Mouse (Mus musculus): ENCODE measurements around the gene Pagr1b. TPM values are rescaled to one million over a fixed set of nuclear protein-coding genes. Genes with fewer than 3 reads are reported as not detected.

The Pagr1b gene
- polyA plus RNA-seq, 1 experiment from 2014 or later, result not detected

DNA sequence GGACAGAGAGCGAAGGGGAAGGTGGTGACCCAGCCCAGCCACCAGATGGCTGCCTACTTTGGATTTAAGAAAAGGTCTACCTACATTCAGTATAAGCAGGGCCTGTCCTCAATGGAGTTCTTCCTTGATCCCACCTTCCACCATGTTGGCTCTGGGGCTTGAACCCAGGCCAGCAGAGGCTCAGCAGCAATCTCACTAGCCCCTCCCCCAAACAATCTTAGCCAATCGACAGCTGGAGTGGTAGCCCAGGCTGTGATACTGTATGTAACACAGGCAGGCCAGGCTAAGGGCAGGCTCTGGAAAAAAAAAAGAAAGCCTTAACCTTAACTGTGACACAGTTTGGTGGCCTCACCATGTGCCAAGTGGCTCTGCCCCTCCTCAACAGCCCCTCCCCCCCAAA lies 4.6 kb downstream of the Pagr1b start:
- Histone ChIP-seq H3K27me3 (ENCODE audit: control insufficient read depth, insufficient read depth, low read length) (no peaks in the 10 kb centered on the region), H3K9ac (ENCODE audit: low read length) (no peak overlapping the region), H3K4me2 (ENCODE audit: low read depth, low read length, severe bottlenecking) (no peak overlapping the region), H3K27ac (ENCODE audit: low read depth, low read length) (no peak overlapping the region), H3K9me3 (ENCODE audit: control insufficient read depth, low read length) (no peaks in the 10 kb centered on the region), H3K4me1 (replicated peaks; ENCODE audit: control insufficient read depth, insufficient read depth, low read length) (peaks cover 6% of the 10 kb centered on the region), H3K36me3 (ENCODE audit: control insufficient read depth, insufficient read depth, low read length) (peaks cover 2% of the 10 kb centered on the region), H3K4me3 (ENCODE audit: low read depth, low read length) (no peak overlapping the region)
- WGBS, result 60% methylated on average over 2 of the region's 2 CpGs
- DNase-seq (ENCODE audit: low spot score), result no peak
- ATAC-seq (replicated peaks; ENCODE audit: low FRiP score), result no peak

GRCm38 (mm10) chr7:127011051-127011450 lies 5.2 kb downstream of the Pagr1b start:
- Histone ChIP-seq H3K9ac (ENCODE audit: low read length) (no peak overlapping the region), H3K4me3 (ENCODE audit: low read depth, low read length) (no peak overlapping the region), H3K36me3 (ENCODE audit: control insufficient read depth, insufficient read depth, low read length) (peaks cover 2% of the 10 kb centered on the region), H3K27me3 (ENCODE audit: control insufficient read depth, insufficient read depth, low read length) (no peaks in the 10 kb centered on the region), H3K4me2 (ENCODE audit: low read depth, low read length, severe bottlenecking) (no peak overlapping the region), H3K4me1 (replicated peaks; ENCODE audit: control insufficient read depth, insufficient read depth, low read length) (peaks cover 6% of the 10 kb centered on the region), H3K27ac (ENCODE audit: low read depth, low read length) (no peak overlapping the region), H3K9me3 (ENCODE audit: control insufficient read depth, low read length) (no peaks in the 10 kb centered on the region)
- ATAC-seq (replicated peaks; ENCODE audit: low FRiP score) (no peak), DNase-seq (ENCODE audit: low spot score) (no peak)
- WGBS, result 97% methylated on average over 2 of the region's 2 CpGs

DNA sequence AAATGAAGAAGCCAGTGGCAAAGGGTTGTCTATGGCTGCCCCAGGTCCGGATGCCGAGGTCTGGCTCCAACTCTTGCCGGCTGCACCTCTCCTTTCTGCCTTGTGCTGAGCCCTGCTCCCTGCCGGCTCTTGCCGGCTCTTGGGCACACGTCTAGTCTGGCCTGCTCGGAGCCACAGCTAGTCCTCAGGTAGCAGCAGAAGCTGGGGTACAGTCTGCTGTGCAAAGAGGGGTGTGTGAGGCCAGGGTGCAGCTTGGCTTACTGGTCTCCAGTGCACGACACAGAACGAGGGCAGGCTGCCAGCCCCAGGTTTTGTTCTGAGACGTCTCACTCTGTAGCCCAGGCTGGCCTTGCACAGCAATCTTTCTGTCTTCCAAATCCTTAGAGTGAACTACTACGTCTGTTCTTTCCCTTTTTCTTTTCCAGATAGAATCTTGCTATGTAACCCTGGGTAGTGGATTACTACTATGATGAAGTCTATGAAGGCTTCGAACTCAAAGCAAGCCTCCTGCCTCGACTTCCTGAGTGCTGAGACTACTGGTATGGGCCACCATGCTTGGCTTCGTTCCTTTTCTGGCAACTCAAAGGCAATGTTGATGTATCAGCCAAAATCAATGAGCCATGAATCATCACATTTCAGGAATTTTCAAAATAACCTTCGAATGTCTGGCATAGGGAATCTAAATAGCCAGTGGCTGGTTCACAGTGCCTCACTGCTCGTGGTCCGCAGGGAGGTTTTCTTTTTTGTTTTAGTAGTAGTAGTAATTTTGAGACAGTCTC lies 6.8 kb downstream of the Pagr1b start:
- no peak for ATAC-seq (replicated peaks; ENCODE audit: low FRiP score)
- no peak overlapping the region for H3K27ac ChIP-seq (ENCODE audit: low read depth, low read length)

GRCm38 (mm10) chr7:127008239-127009019 lies 7.9 kb downstream of the Pagr1b start:
- DNase-seq (ENCODE audit: low spot score) (no peak), ATAC-seq (replicated peaks; ENCODE audit: low FRiP score) (peak; percentile 51; the same call in 1 of the 2 replicates)
- H3K4me1 ChIP-seq (replicated peaks; ENCODE audit: control insufficient read depth, insufficient read depth, low read length), result no peaks in the 10 kb centered on the region
- H3K36me3 ChIP-seq (ENCODE audit: control insufficient read depth, insufficient read depth, low read length), result peaks cover under 1% of the 10 kb centered on the region; the same call in 1 of the 2 replicates
- no peak overlapping the region for H3K4me2 ChIP-seq (ENCODE audit: low read depth, low read length, severe bottlenecking)
- no peaks in the 10 kb centered on the region for H3K27me3 ChIP-seq (ENCODE audit: control insufficient read depth, insufficient read depth, low read length)
- H3K9me3 ChIP-seq (ENCODE audit: control insufficient read depth, low read length), result no peaks in the 10 kb centered on the region
- H3K4me3 ChIP-seq (ENCODE audit: low read depth, low read length), result no peak overlapping the region
- peak overlapping the region; percentile 8; the same call in 1 of the 2 replicates for H3K9ac ChIP-seq (ENCODE audit: low read length)
- peak overlapping the region; percentile 4; the same call in 1 of the 2 replicates for H3K27ac ChIP-seq (ENCODE audit: low read depth, low read length)
- 78% methylated on average over 9 of the region's 9 CpGs for WGBS

More for the DNA sequence above, 6.8 kb downstream of the Pagr1b start:
- no peaks in the 10 kb centered on the region for H3K4me1 ChIP-seq (replicated peaks; ENCODE audit: control insufficient read depth, insufficient read depth, low read length)
- H3K9ac ChIP-seq (ENCODE audit: low read length), result no peak overlapping the region
- H3K9me3 ChIP-seq (ENCODE audit: control insufficient read depth, low read length), result no peaks in the 10 kb centered on the region
- 88% methylated on average over 17 of the region's 17 CpGs for WGBS
- H3K27me3 ChIP-seq (ENCODE audit: control insufficient read depth, insufficient read depth, low read length), result no peaks in the 10 kb centered on the region
- H3K4me2 ChIP-seq (ENCODE audit: low read depth, low read length, severe bottlenecking), result no peak overlapping the region
- H3K4me3 ChIP-seq (ENCODE audit: low read depth, low read length), result no peak overlapping the region
- no peak for DNase-seq (ENCODE audit: low spot score)
- H3K36me3 ChIP-seq (ENCODE audit: control insufficient read depth, insufficient read depth, low read length), result peaks cover 2% of the 10 kb centered on the region

DNA sequence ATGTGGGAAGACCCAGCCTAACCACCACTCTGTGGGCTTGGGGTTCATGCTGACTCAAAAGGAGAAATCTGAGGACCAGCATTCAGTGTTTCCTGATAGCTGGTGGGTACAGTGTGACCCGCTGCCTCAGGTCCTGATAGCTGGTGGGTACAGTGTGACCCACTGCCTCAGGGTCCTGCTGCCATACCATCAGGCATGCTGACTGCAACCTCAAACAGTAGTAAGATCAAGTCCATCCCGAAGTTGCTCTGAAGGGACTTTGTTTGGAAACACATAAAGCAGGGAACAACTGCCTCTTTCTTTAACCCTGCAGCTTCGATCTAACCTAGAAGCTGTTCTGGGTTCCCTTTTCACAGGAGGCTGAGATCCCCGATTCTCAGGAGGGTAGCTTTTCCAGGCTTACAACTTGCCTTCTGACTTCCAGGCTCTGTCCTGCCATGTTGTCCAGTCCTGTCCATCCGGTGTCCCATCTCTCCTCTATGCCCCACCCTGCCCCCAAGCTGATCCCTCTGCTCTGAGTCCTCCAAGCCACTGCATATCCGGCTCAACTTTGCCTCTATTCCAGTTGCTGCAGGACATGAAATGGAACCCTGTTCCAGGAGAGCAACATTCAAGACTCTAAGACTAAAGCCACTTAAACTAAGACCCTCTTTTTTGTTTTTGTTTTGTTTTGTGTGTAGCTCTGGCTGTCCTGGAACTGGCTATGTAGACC lies 8.8 kb downstream of the Pagr1b start:
- H3K27me3 ChIP-seq (ENCODE audit: control insufficient read depth, insufficient read depth, low read length), result no peaks in the 10 kb centered on the region
- no peak overlapping the region for H3K4me3 ChIP-seq (ENCODE audit: low read depth, low read length)
- H3K9ac ChIP-seq (ENCODE audit: low read length), result no peak overlapping the region
- no peaks in the 10 kb centered on the region for H3K4me1 ChIP-seq (replicated peaks; ENCODE audit: control insufficient read depth, insufficient read depth, low read length)
- H3K9me3 ChIP-seq (ENCODE audit: control insufficient read depth, low read length), result no peaks in the 10 kb centered on the region
- no peak overlapping the region for H3K27ac ChIP-seq (ENCODE audit: low read depth, low read length)
- H3K36me3 ChIP-seq (ENCODE audit: control insufficient read depth, insufficient read depth, low read length), result no peaks in the 10 kb centered on the region
- WGBS, result 86% methylated on average over 6 of the region's 6 CpGs
- ATAC-seq (replicated peaks; ENCODE audit: low FRiP score), result no peak
- no peak overlapping the region for H3K4me2 ChIP-seq (ENCODE audit: low read depth, low read length, severe bottlenecking)
- DNase-seq (ENCODE audit: low spot score), result no peak

GRCm38 (mm10) chr7:127004122-127004875 lies 12.0 kb downstream of the Pagr1b start:
- H3K4me2 ChIP-seq (ENCODE audit: low read depth, low read length, severe bottlenecking), result no peak overlapping the region
- H3K36me3 ChIP-seq (ENCODE audit: control insufficient read depth, insufficient read depth, low read length), result no peaks in the 10 kb centered on the region
- H3K9ac ChIP-seq (ENCODE audit: low read length), result no peak overlapping the region
- no peak overlapping the region for H3K27ac ChIP-seq (ENCODE audit: low read depth, low read length)
- no peak overlapping the region for H3K4me3 ChIP-seq (ENCODE audit: low read depth, low read length)
- no peak for ATAC-seq (replicated peaks; ENCODE audit: low FRiP score)
- H3K9me3 ChIP-seq (ENCODE audit: control insufficient read depth, low read length), result no peaks in the 10 kb centered on the region
- DNase-seq (ENCODE audit: low spot score), result no peak
- no peaks in the 10 kb centered on the region for H3K4me1 ChIP-seq (replicated peaks; ENCODE audit: control insufficient read depth, insufficient read depth, low read length)
- 86% methylated on average over 4 of the region's 4 CpGs for WGBS
- H3K27me3 ChIP-seq (ENCODE audit: control insufficient read depth, insufficient read depth, low read length), result no peaks in the 10 kb centered on the region

GRCm38 (mm10) chr7:127003620-127004019 lies 12.7 kb downstream of the Pagr1b start:
- no peak overlapping the region for H3K9ac ChIP-seq (ENCODE audit: low read length)
- no peak overlapping the region for H3K4me3 ChIP-seq (ENCODE audit: low read depth, low read length)
- H3K4me2 ChIP-seq (ENCODE audit: low read depth, low read length, severe bottlenecking), result no peak overlapping the region
- H3K36me3 ChIP-seq (ENCODE audit: control insufficient read depth, insufficient read depth, low read length), result no peaks in the 10 kb centered on the region
- WGBS, result 91% methylated on average over 5 of the region's 5 CpGs
- no peaks in the 10 kb centered on the region for H3K9me3 ChIP-seq (ENCODE audit: control insufficient read depth, low read length)
- no peaks in the 10 kb centered on the region for H3K27me3 ChIP-seq (ENCODE audit: control insufficient read depth, insufficient read depth, low read length)
- no peak for ATAC-seq (replicated peaks; ENCODE audit: low FRiP score)
- H3K27ac ChIP-seq (ENCODE audit: low read depth, low read length), result no peak overlapping the region
- no peaks in the 10 kb centered on the region for H3K4me1 ChIP-seq (replicated peaks; ENCODE audit: control insufficient read depth, insufficient read depth, low read length)
- DNase-seq (ENCODE audit: low spot score), result no peak

- Histone ChIP-seq H3K4me2 (ENCODE audit: low read depth, low read length, severe bottlenecking) (no peak overlapping the region), H3K27ac (ENCODE audit: low read depth, low read length) (no peak overlapping the region), H3K9me3 (ENCODE audit: control insufficient read depth, low read length) (no peaks in the 10 kb centered on the region), H3K4me3 (ENCODE audit: low read depth, low read length) (no peak overlapping the region), H3K27me3 (ENCODE audit: control insufficient read depth, insufficient read depth, low read length) (no peaks in the 10 kb centered on the region), H3K9ac (ENCODE audit: low read length) (no peak overlapping the region), H3K36me3 (ENCODE audit: control insufficient read depth, insufficient read depth, low read length) (no peaks in the 10 kb centered on the region), H3K4me1 (replicated peaks; ENCODE audit: control insufficient read depth, insufficient read depth, low read length) (no peaks in the 10 kb centered on the region)
- ATAC-seq (replicated peaks; ENCODE audit: low FRiP score), result no peak
- DNase-seq (ENCODE audit: low spot score), result no peak
- WGBS, result 87% methylated on average over 10 of the region's 10 CpGs
Measured at GRCm38 (mm10) chr7:126999568-126999967, 16.7 kb downstream of the Pagr1b start.

All from forebrain, embryonic 11.5 days (tissue).